Mouse (Mus musculus) E14TG2a.4 (cell line): ENCODE results near the gene Dhrs2.

Source experiments
- H3K27me3 ChIP-seq: 2 replicates; pipeline ENCODE4 v1.6.1; 2014; ENCODE audit warnings: low read length, control low read depth; ENCODE audit not compliant: insufficient read depth
- H3K36me3 ChIP-seq: 2 replicates; pipeline ENCODE4 v1.6.1; 2014; ENCODE audit warnings: low read length, control low read depth; ENCODE audit not compliant: insufficient read depth
- H3K4me1 ChIP-seq: replicated peaks from 2 replicates; pipeline ENCODE4 v1.6.1; 2014; ENCODE audit warnings: low read depth, low read length, control low read depth
- H3K4me3 ChIP-seq: replicated peaks from 2 replicates; pipeline ENCODE4 v1.5.1; 2014; ENCODE audit warnings: mild to moderate bottlenecking, low read length
- H3K9me3 ChIP-seq: 2 replicates; pipeline ENCODE4 v1.6.1; 2014; ENCODE audit warnings: low read length, control low read depth
- CTCF ChIP-seq: conservative IDR thresholded peaks from 2 replicates; pipeline ENCODE4 v1.5.1; 2014; ENCODE audit warnings: low read length
- NANOG ChIP-seq: IDR thresholded peaks from 2 replicates; pipeline ENCODE4 v1.6.1; 2014; ENCODE audit warnings: borderline replicate concordance, low read length, mixed read lengths
- POU5F1 ChIP-seq: IDR thresholded peaks from 2 replicates; pipeline ENCODE4 v1.6.1; 2014; ENCODE audit warnings: low read length, borderline replicate concordance

Gene Dhrs2

DNA sequence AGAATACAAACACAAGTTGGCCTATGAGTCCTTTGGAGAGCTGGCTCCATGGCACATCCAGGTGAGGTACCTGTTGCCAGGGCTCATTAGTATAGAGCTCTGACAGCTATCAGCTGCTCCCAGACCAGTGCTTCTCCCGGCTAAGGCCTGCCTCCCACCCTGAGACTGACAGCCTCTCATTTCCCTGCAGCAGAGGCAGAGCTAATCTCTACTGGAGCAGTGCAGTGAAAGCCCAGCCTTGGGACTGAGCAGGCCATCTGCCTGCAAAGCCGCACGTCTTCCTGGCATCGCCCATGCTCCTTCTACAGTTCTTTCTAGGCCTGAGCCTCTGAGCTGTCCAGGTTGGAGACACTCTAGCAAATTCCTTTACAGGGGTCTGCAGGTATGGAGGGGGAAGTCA is 51.2 kb downstream of the Dhrs2 start:
- Histone ChIP-seq H3K4me1 (peaks cover 6% of the 10 kb centered on the region; the same call in 1 of the 2 replicates), H3K9me3 (no peaks in the 10 kb centered on the region), H3K27me3 (peaks cover 6% of the 10 kb centered on the region; the same call in 1 of the 2 replicates), H3K36me3 (no peaks in the 10 kb centered on the region), H3K4me3 (no peak overlapping the region)
- TF ChIP-seq NANOG: no peak
- no peak for TF ChIP-seq POU5F1
- TF ChIP-seq CTCF: no peak

DNA sequence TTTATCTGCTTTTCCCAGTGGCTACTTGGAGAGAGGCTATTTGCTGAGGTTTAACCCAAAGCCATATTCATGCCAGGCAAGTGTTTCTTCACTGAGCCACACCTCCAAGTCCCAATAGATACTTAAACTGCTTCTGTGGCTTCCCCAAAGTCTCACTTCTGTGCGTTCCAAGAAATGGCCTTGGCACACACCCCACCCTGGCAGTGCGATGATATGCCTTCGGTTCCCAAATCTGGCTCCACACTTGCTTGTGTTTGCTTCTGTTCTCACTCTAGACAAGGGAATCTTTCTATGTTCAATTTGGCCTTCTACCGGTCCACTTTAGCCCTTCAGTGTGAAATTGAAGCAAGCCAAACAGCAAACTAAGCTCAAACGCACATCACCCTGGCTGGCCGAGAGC is 53.0 kb downstream of the Dhrs2 start:
- no peaks in the 10 kb centered on the region for H3K9me3 ChIP-seq
- peaks cover 21% of the 10 kb centered on the region for H3K4me1 ChIP-seq
- no peak overlapping the region for H3K4me3 ChIP-seq
- H3K27me3 ChIP-seq: peaks cover under 1% of the 10 kb centered on the region; the same call in 1 of the 2 replicates
- no peaks in the 10 kb centered on the region for H3K36me3 ChIP-seq
- no peak for TF ChIP-seq NANOG
- no peak for TF ChIP-seq POU5F1
- TF ChIP-seq CTCF: no peak

DNA sequence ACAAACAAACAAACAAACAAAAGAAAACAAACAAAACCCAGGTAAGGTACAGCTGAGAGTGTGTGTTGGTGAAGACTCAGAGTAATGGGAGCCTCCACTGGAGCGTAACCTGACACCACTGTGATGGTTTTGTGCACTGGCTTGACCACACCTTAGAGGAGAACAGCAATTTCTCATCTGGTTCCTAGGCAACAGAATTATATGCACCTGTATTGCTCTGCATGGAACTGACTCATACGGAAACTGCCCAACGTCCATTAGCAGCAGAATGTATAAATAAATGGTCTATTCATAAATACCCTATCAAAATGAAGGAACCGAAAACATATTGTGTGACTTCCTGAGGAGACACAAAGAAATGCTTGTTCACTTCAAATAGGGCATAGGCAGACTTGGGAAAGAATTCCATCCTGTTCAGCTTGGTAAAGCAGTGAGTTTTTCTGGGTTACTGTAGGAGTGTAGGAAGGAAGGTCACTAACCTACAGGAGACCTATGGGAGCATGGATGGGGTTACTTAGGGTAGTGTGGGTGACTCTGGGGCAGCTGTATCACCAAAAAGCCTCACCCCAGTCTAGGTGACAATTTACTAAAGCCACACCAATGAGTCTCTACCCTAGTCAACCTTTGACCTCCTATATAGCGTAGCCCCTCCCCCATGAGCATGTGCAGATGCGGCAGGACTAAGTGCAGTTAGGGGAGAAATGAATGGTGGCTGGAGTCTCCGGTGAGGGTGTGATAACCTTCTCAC is 57.7 kb downstream of the Dhrs2 start:
- H3K36me3 ChIP-seq: no peaks in the 10 kb centered on the region
- no peak overlapping the region for H3K4me3 ChIP-seq
- H3K4me1 ChIP-seq: peaks cover 23% of the 10 kb centered on the region
- H3K9me3 ChIP-seq: no peaks in the 10 kb centered on the region
- H3K27me3 ChIP-seq: 0 out of 2 replicates have a peak, but pooled peaks cover 4% of the 10 kb centered on the region
- TF ChIP-seq NANOG (no peak), POU5F1 (no peak), CTCF (no peak)
